In the genomic region with DNA sequence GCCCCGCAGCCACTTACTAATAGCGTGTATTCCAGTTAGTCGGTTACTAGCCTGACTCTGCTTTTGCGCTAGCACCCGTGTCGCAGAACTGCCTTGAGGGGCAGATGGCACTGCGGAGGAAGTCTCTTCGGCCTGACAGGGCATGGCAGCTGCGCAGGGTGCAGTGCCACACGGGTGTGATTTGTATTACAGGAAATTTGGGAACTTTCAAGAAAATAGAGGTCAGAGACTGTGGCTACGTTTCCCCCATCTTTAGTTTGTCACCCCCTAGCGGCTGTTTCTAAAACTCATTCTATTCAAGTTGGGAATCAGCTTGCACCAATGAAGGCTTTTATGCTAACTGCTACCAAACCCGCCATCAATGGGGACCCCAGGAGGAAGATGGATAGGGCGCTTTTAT, we compare ENCODE assay signal across 8 mouse cellular contexts. TPM values are rescaled to one million over a fixed set of nuclear protein-coding genes. Genes with fewer than 3 reads are reported as not detected.
A peak's percentile ranks its signal among the peaks of the same experiment; 100 is the strongest.
DNase-seq lines count a peak whose midpoint lies in the region; ATAC-seq and TF ChIP-seq lines count a peak whose summit lies in the region.

No protein-coding gene starts in this region.

- H3K4me1 ChIP-seq in CH12.LX (ENCODE audit: control insufficient read depth in 1 of 2, insufficient read depth in 2 of 2) = peaks cover 3 to 5% of the 10 kb centered on the region in 2 experiments
- no peaks in the 10 kb centered on the region for H3K4me1 ChIP-seq in cortical plate, adult 2 months (ENCODE audit: control insufficient read depth, insufficient read depth, low read length)
- H3K4me1 ChIP-seq in heart, embryonic 14.5 days (ENCODE audit: control insufficient read depth in 2 of 2, insufficient read depth in 2 of 2, low read length in 2 of 2) = peaks cover 0 to 3% of the 10 kb centered on the region in 2 experiments; a peak in 2 of 4 replicates
- H3K4me1 ChIP-seq in kidney, postnatal 0 days (replicated peaks; ENCODE audit: insufficient read depth, low read length) = no peaks in the 10 kb centered on the region
- H3K4me1 ChIP-seq in stomach, embryonic 15.5 days = no peaks in the 10 kb centered on the region

- peaks cover 2% of the 10 kb centered on the region for H3K27me3 ChIP-seq in CH12.LX (replicated peaks)
- H3K27me3 ChIP-seq in heart, embryonic 14.5 days (ENCODE audit: control insufficient read depth, insufficient read depth, low read length) = no peaks in the 10 kb centered on the region
- no peaks in the 10 kb centered on the region for H3K27me3 ChIP-seq in kidney, postnatal 0 days (ENCODE audit: insufficient read depth, low read length)
- no peaks in the 10 kb centered on the region; the same call in 1 of the 2 replicates for H3K27me3 ChIP-seq in stomach, embryonic 15.5 days (replicated peaks)

- H3K9me3 ChIP-seq in CH12.LX (replicated peaks; ENCODE audit: low read length) = no peaks in the 10 kb centered on the region
- no peaks in the 10 kb centered on the region for H3K9me3 ChIP-seq in heart, embryonic 14.5 days (ENCODE audit: control insufficient read depth, low read length)
- H3K9me3 ChIP-seq in kidney, postnatal 0 days (replicated peaks; ENCODE audit: low read length) = no peaks in the 10 kb centered on the region
- no peaks in the 10 kb centered on the region for H3K9me3 ChIP-seq in stomach, embryonic 15.5 days

- H3K4me3 ChIP-seq in CH12.LX (replicated peaks in 1 of 3; ENCODE audit: low read depth in 2 of 3, low read length in 2 of 3, poor library complexity in 1 of 3) = no peak overlapping the region
- H3K4me3 ChIP-seq in cortical plate, adult 2 months (ENCODE audit: insufficient read depth, low read length) = no peak overlapping the region
- H3K4me3 ChIP-seq in heart, embryonic 14.5 days (ENCODE audit: control insufficient read depth in 1 of 2, insufficient read depth in 1 of 2, low read depth in 1 of 2, low read length in 2 of 2) = peak overlapping the region; percentile 27 to 41
- H3K4me3 ChIP-seq in kidney, postnatal 0 days (replicated peaks; ENCODE audit: low read depth, low read length) = no peak overlapping the region; the same call in 1 of the 2 replicates
- no peak overlapping the region for H3K4me3 ChIP-seq in stomach, embryonic 15.5 days (replicated peaks)

- no peak for TF ChIP-seq POLR2A in CH12.LX (IDR thresholded peaks at IDR 0.05; ENCODE audit: low read depth, low read length)
- no peak for TF ChIP-seq POLR2A in cortical plate, adult 2 months (IDR thresholded peaks at IDR 0.05; ENCODE audit: extremely low read depth, insufficient read depth, low read length)

- 0 out of 2 replicates have a peak overlapping the region, but pooled peaks have one; percentile 21 for H3K4me2 ChIP-seq in CH12.LX (ENCODE audit: insufficient read depth, low read depth, poor library complexity, severe bottlenecking)
- H3K4me2 ChIP-seq in heart, embryonic 14.5 days (ENCODE audit: low read length) = peak overlapping the region; percentile 61
- H3K4me2 ChIP-seq in kidney, postnatal 0 days (ENCODE audit: low read length) = peak overlapping the region; percentile 49
- H3K4me2 ChIP-seq in stomach, embryonic 15.5 days = peak overlapping the region; percentile 48

- no peak overlapping the region for H3K9ac ChIP-seq in CH12.LX (ENCODE audit: insufficient read depth, low read depth)
- peak overlapping the region; percentile 62; the same call in 1 of the 2 replicates for H3K9ac ChIP-seq in heart, embryonic 14.5 days (ENCODE audit: low read length)
- H3K9ac ChIP-seq in kidney, postnatal 0 days (ENCODE audit: low read depth, low read length) = no peak overlapping the region
- no peak overlapping the region for H3K9ac ChIP-seq in stomach, embryonic 15.5 days

- no peaks in the 10 kb centered on the region for H3K79me2 ChIP-seq in CH12.LX (replicated peaks; ENCODE audit: control insufficient read depth, extremely low read depth, insufficient read depth, poor library complexity, severe bottlenecking)

- no peak overlapping the region for H3K27ac ChIP-seq in CH12.LX (ENCODE audit: insufficient read depth, low read depth)
- H3K27ac ChIP-seq in cortical plate, adult 2 months (ENCODE audit: insufficient read depth, low read length) = no peak overlapping the region
- H3K27ac ChIP-seq in heart, embryonic 14.5 days (replicated peaks in 1 of 2; ENCODE audit: control insufficient read depth in 1 of 2, insufficient read depth in 1 of 2, low read depth in 2 of 2, low read length in 2 of 2) = no peak overlapping the region
- no peak overlapping the region for H3K27ac ChIP-seq in kidney, postnatal 0 days
- H3K27ac ChIP-seq in stomach, embryonic 15.5 days = no peak overlapping the region

- no peak for TF ChIP-seq EP300 in CH12.LX (IDR thresholded peaks at IDR 0.05; ENCODE audit: low read length)

- DNase-seq in gastrocnemius, adult 18-20 months (ENCODE audit: low spot score) = peak; percentile 50
- DNase-seq in gastrocnemius, postnatal 25 days = no peak
- DNase-seq in CH12.LX (ENCODE audit: extremely low read depth) = peak; percentile 56
- peak; percentile 90 for DNase-seq in kidney, postnatal 0 days (ENCODE audit: low spot score)
- peak; percentile 58 for DNase-seq in lung, postnatal 25 days (ENCODE audit: low spot score)

- dilution Hi-C loops in CH12.LX (cut with MboI; ENCODE audit: extremely low pct_ligation_motif_present, extremely low pct_unique_long_range_greater_than_20kb, low sequenced_read_pairs) = no loop called here

- no peaks in the 10 kb centered on the region for H3K36me3 ChIP-seq in CH12.LX (replicated peaks in 1 of 2; ENCODE audit: control insufficient read depth in 1 of 2, insufficient read depth in 1 of 2, low read length in 1 of 2)
- no peaks in the 10 kb centered on the region for H3K36me3 ChIP-seq in heart, embryonic 14.5 days (ENCODE audit: control insufficient read depth, insufficient read depth, low read length)
- H3K36me3 ChIP-seq in kidney, postnatal 0 days (ENCODE audit: insufficient read depth, low read length) = no peaks in the 10 kb centered on the region
- H3K36me3 ChIP-seq in stomach, embryonic 15.5 days = no peaks in the 10 kb centered on the region

- in situ Hi-C loops in CH12.LX (cut with MboI; ENCODE audit: low pct_ligation_motif_present, low pct_unique_long_range_greater_than_20kb, low sequenced_read_pairs) = no loop called here

- no peak for ATAC-seq in heart, embryonic 14.5 days (ENCODE audit: insufficient number of reproducible peaks, insufficient read depth, low FRiP score, low read depth)
- peak; percentile 54 for ATAC-seq in kidney, postnatal 0 days (replicated peaks; ENCODE audit: low FRiP score, low read depth)
- ATAC-seq in stomach, embryonic 15.5 days (ENCODE audit: insufficient read depth, low FRiP score, low read depth) = no peak

- WGBS in heart, embryonic 14.5 days = 20% methylated on average over 14 of the region's 14 CpGs
- 27% methylated on average over 14 of the region's 14 CpGs for WGBS in kidney, postnatal 0 days
- WGBS in stomach, embryonic 15.5 days = 31% methylated on average over 14 of the region's 14 CpGs

- peak; percentile 66 for TF ChIP-seq RAD21 in CH12.LX (IDR thresholded peaks at IDR 0.05; ENCODE audit: low read depth, low read length)

- TF ChIP-seq CTCF in CH12.LX (conservative IDR thresholded peaks at IDR 0.05 in 1 of 2, IDR thresholded peaks at IDR 0.05 in 1 of 2; ENCODE audit: low read depth in 2 of 2, low read length in 2 of 2) = peak; percentile 46 to 75
- TF ChIP-seq CTCF in cortical plate, adult 2 months (IDR thresholded peaks at IDR 0.05; ENCODE audit: extremely low read depth, insufficient read depth, low read length) = peak; percentile 36; the same call in 1 of the 2 replicates
- TF ChIP-seq CTCF in kidney, postnatal 0 days (IDR thresholded peaks at IDR 0.05; ENCODE audit: low read depth) = peak; percentile 80

TF ChIP-seq in CH12.LX, 34 proteins besides CTCF, POLR2A, EP300 and RAD21:
- no peak for TF ChIP-seq NRF1 (IDR thresholded peaks at IDR 0.05; ENCODE audit: low read depth, low read length)
- no peak for TF ChIP-seq E2F4 (IDR thresholded peaks at IDR 0.05; ENCODE audit: insufficient replicate concordance, low read depth, low read length)
- TF ChIP-seq HCFC1 (IDR thresholded peaks at IDR 0.05; ENCODE audit: low read depth, low read length) = no peak
- no peak for TF ChIP-seq GABPA (IDR thresholded peaks at IDR 0.05; ENCODE audit: insufficient replicate concordance, low read depth, low read length)
- peak; percentile 69 for TF ChIP-seq SMC3 (IDR thresholded peaks at IDR 0.05; ENCODE audit: low read depth, low read length)

RNA-seq across cellular contexts. Expression of a gene that starts 11.6 kb away (rescaled TPM):
- under 1 TPM; 0.16 to 0.19 TPM for total RNA-seq in gastrocnemius, adult 18-20 months (2021)
- total RNA-seq in gastrocnemius, postnatal 25 days (2021) = 1 to 10 TPM in 1 of 2 experiments, under 1 TPM in 1; 0.08 to 1.5 TPM
- total RNA-seq in CH12.LX (2012; rRNA removed) (0.17 and 0.93 TPM in 2 replicates), CH12.LX (2014; rRNA removed) (0.08 TPM in 1 of 2 replicates, not detected in the other)
- 0.21 TPM in 1 of 2 replicates, not detected in the other for polyA plus RNA-seq in CH12.LX (2012; ENCODE audit: insufficient read length, low read depth)
- 15.2 and 19.8 TPM in 2 replicates for polyA plus RNA-seq in cortical plate, adult 2 months (2012; rRNA removed)
- polyA plus RNA-seq in heart, embryonic 14.5 days (2014; fragmentation: Nextera tagmentation; extraction: Ambion mirVana) = 6.4 and 7.2 TPM in 2 replicates
- 38.1 and 48.5 TPM in 2 replicates for polyA plus RNA-seq in kidney, postnatal 0 days (2015; fragmentation: Nextera tagmentation; extraction: Ambion mirVana)
- 9.5 and 9.8 TPM in 2 replicates for polyA plus RNA-seq in stomach, embryonic 15.5 days (2015; fragmentation: Nextera tagmentation; extraction: Ambion mirVana)

RNA-seq across cellular contexts. Expression of a gene that starts 14.9 kb away (rescaled TPM):
- 10 to 100 TPM; 33.2 to 41.1 TPM for total RNA-seq in gastrocnemius, adult 18-20 months (2021)
- total RNA-seq in gastrocnemius, postnatal 25 days (2021) = 10 to 100 TPM; 31.9 to 32.0 TPM
- 22.3 and 31.7 TPM in 2 replicates for total RNA-seq in CH12.LX (2012; rRNA removed)
- 97.5 and 140 TPM in 2 replicates for total RNA-seq in CH12.LX (2014; rRNA removed)
- 26.1 and 28.0 TPM in 2 replicates for polyA plus RNA-seq in CH12.LX (2012; ENCODE audit: insufficient read length, low read depth)
- polyA plus RNA-seq in cortical plate, adult 2 months (2012; rRNA removed) = 86.5 and 88.5 TPM in 2 replicates
- 53.5 and 57.8 TPM in 2 replicates for polyA plus RNA-seq in heart, embryonic 14.5 days (2014; fragmentation: Nextera tagmentation; extraction: Ambion mirVana)
- polyA plus RNA-seq in kidney, postnatal 0 days (2015; fragmentation: Nextera tagmentation; extraction: Ambion mirVana) = 73.1 and 74.3 TPM in 2 replicates
- 54.1 and 58.1 TPM in 2 replicates for polyA plus RNA-seq in stomach, embryonic 15.5 days (2015; fragmentation: Nextera tagmentation; extraction: Ambion mirVana)

Comparison
In these comparisons a context has a peak if more than half of its experiments do, and no peak if none do; other contexts are left out.
1. H3K4me3 ChIP-seq: peak in heart, embryonic 14.5 days (2 of 2); none in CH12.LX (0 of 3), cortical plate, adult 2 months (single experiment), kidney, postnatal 0 days (single experiment) and stomach, embryonic 15.5 days (single experiment).
2. Peak in every context shown above with its lines, with median percentiles within 50 percentile points of each other: H3K4me2 ChIP-seq and CTCF ChIP-seq.